Mouse (Mus musculus): ENCODE data around the gene Olfr521. TPM values are rescaled to one million over a fixed set of nuclear protein-coding genes. Genes with fewer than 3 reads are reported as not detected.
"Not testable (repeated sequence)": the region's sequence is repeated elsewhere in the genome, so short reads cannot be mapped to it uniquely, and the experiment has no call there.

Olfr521 gene
- polyA plus RNA-seq, 1 experiment, result not detected

DNA sequence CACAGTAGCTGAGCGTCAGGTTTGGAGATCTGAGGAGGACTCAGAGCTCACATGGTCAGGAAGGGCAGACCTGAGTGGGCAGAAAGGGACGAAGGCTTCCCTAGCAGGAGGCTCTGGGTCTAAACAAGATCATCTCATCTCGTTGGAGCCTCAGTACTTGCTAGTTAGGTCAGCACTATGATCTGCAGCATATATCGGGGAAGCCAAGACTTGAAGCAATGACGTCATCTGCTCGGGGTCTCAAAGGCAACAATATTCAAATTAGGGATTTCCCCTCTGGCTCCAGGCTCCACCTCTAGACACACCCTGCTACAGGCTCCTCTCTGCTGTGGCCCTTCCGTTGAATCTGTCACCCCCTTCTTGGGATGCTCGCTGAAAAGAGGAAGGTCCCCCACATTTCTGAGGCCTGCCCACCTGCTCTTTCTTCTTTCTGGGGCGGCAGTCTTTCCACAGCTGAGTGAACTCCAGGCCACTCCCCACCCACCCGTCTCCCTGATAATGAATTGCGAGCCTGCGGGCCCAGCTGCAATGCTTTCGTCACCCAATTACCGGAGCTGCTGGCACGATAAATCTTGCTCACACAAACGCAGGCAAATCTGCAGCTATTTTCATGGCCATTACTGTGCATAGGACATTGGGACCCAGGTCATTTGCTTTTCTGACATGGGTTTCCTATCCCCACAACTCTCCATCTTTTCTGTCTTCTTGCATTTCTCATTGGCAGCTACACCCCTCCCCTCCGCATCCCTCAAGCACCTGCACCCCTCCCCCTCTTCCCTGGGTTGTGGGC lies 32.1 kb downstream of the Olfr521 start:
- 13% methylated on average over 17 of the region's 17 CpGs for WGBS
- TF ChIP-seq CTCF (conservative IDR thresholded peaks at IDR 0.05; ENCODE audit: insufficient read depth, insufficient read length, low read depth, low read length) (no peak), POLR2A (IDR thresholded peaks at IDR 0.05; ENCODE audit: low read depth, low read length) (no peak)
- no peaks in the 10 kb centered on the region for H3K27me3 ChIP-seq (replicated peaks; ENCODE audit: control insufficient read depth, insufficient read depth, low read length)
- H3K36me3 ChIP-seq (ENCODE audit: control insufficient read depth, insufficient read depth, low read length), result no peaks in the 10 kb centered on the region
- no peaks in the 10 kb centered on the region for H3K4me1 ChIP-seq (ENCODE audit: control insufficient read depth, insufficient read depth, low read length)
- H3K27ac ChIP-seq (ENCODE audit: insufficient read depth, low read depth, low read length), result no peak overlapping the region
- H3K4me3 ChIP-seq (ENCODE audit: insufficient read depth, low read depth, low read length), result no peak overlapping the region
- no peak for DNase-seq

DNA sequence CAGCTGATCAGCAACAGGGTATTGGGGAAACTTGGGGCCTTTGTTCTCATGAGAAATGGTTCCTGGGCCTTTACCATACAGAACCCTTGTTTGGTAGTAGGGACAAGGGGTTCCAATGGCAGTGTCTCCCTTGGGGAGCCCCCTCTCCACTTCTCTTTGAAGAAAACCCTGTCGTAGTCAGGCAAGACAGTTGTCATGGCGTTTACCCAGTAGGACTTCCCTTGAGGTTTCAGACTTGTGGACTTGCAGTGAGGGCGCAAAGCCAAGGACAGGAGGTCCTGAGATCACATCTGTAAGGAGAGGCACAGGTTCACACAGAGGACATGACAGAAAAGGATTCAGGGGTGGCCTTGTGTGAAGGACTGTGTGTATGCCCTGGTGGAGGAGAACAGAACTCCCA lies 33.2 kb downstream of the Olfr521 start:
- no peak for DNase-seq
- Histone ChIP-seq H3K27me3 (replicated peaks; ENCODE audit: control insufficient read depth, insufficient read depth, low read length) (no peaks in the 10 kb centered on the region), H3K4me1 (ENCODE audit: control insufficient read depth, insufficient read depth, low read length) (no peaks in the 10 kb centered on the region), H3K4me3 (ENCODE audit: insufficient read depth, low read depth, low read length) (no peak overlapping the region), H3K36me3 (ENCODE audit: control insufficient read depth, insufficient read depth, low read length) (no peaks in the 10 kb centered on the region), H3K27ac (ENCODE audit: insufficient read depth, low read depth, low read length) (no peak overlapping the region)
- no peak for TF ChIP-seq POLR2A (IDR thresholded peaks at IDR 0.05; ENCODE audit: low read depth, low read length)
- no peak for TF ChIP-seq CTCF (conservative IDR thresholded peaks at IDR 0.05; ENCODE audit: insufficient read depth, insufficient read length, low read depth, low read length)
- 83% methylated on average over 3 of the region's 3 CpGs for WGBS

GRCm38 (mm10) chr7:99797261-99797660 lies 34.0 kb downstream of the Olfr521 start:
- Histone ChIP-seq H3K27me3 (replicated peaks; ENCODE audit: control insufficient read depth, insufficient read depth, low read length) (no peaks in the 10 kb centered on the region), H3K36me3 (ENCODE audit: control insufficient read depth, insufficient read depth, low read length) (no peaks in the 10 kb centered on the region), H3K27ac (ENCODE audit: insufficient read depth, low read depth, low read length) (no peak overlapping the region), H3K4me3 (ENCODE audit: insufficient read depth, low read depth, low read length) (no peak overlapping the region), H3K4me1 (ENCODE audit: control insufficient read depth, insufficient read depth, low read length) (no peaks in the 10 kb centered on the region)
- TF ChIP-seq CTCF (conservative IDR thresholded peaks at IDR 0.05; ENCODE audit: insufficient read depth, insufficient read length, low read depth, low read length) (no peak), POLR2A (IDR thresholded peaks at IDR 0.05; ENCODE audit: low read depth, low read length) (no peak)
- 75% methylated on average over 3 of the region's 3 CpGs for WGBS
- DNase-seq, result no peak

GRCm38 (mm10) chr7:99797911-99798647 lies 34.8 kb downstream of the Olfr521 start:
- Histone ChIP-seq H3K4me1 (ENCODE audit: control insufficient read depth, insufficient read depth, low read length) (no peaks in the 10 kb centered on the region), H3K27me3 (replicated peaks; ENCODE audit: control insufficient read depth, insufficient read depth, low read length) (no peaks in the 10 kb centered on the region), H3K27ac (ENCODE audit: insufficient read depth, low read depth, low read length) (no peak overlapping the region), H3K36me3 (ENCODE audit: control insufficient read depth, insufficient read depth, low read length) (no peaks in the 10 kb centered on the region), H3K4me3 (ENCODE audit: insufficient read depth, low read depth, low read length) (no peak overlapping the region)
- TF ChIP-seq CTCF (conservative IDR thresholded peaks at IDR 0.05; ENCODE audit: insufficient read depth, insufficient read length, low read depth, low read length) (peak; percentile 56), POLR2A (IDR thresholded peaks at IDR 0.05; ENCODE audit: low read depth, low read length) (no peak)
- 34% methylated on average over 6 of the region's 6 CpGs for WGBS
- peak; percentile 73 for DNase-seq

DNA sequence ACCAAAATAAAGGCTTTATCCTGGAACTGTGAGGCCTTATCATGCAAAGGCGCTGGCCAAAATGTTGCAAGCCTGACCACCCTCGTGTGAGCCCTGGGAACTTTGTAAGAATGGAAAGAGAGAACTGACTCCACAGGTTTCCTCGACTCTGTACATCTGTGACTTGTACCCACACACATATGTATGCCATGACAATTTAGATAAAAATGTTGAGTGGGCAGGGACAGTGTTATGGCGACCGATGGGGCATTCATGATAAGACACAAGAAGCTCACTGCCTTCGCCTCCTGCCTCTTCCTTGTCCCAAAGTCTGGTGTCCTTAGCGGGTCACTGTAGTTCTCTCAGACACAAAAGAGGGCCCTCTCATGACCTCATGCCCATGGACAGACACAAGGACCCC lies 35.8 kb downstream of the Olfr521 start:
- no peaks in the 10 kb centered on the region for H3K27me3 ChIP-seq (replicated peaks; ENCODE audit: control insufficient read depth, insufficient read depth, low read length)
- H3K4me3 ChIP-seq (ENCODE audit: insufficient read depth, low read depth, low read length), result no peak overlapping the region
- DNase-seq, result no peak
- no peaks in the 10 kb centered on the region for H3K4me1 ChIP-seq (ENCODE audit: control insufficient read depth, insufficient read depth, low read length)
- H3K36me3 ChIP-seq (ENCODE audit: control insufficient read depth, insufficient read depth, low read length), result no peaks in the 10 kb centered on the region
- 82% methylated on average over 7 of the region's 7 CpGs for WGBS
- no peak overlapping the region for H3K27ac ChIP-seq (ENCODE audit: insufficient read depth, low read depth, low read length)
- no peak for TF ChIP-seq CTCF (conservative IDR thresholded peaks at IDR 0.05; ENCODE audit: insufficient read depth, insufficient read length, low read depth, low read length)
- TF ChIP-seq POLR2A (IDR thresholded peaks at IDR 0.05; ENCODE audit: low read depth, low read length), result no peak

GRCm38 (mm10) chr7:99803535-99803934 lies 40.2 kb downstream of the Olfr521 start:
- 71% methylated on average over 8 of the region's 8 CpGs for WGBS
- H3K4me3 ChIP-seq (ENCODE audit: insufficient read depth, low read depth, low read length), result no peak overlapping the region
- no peak for DNase-seq

DNA sequence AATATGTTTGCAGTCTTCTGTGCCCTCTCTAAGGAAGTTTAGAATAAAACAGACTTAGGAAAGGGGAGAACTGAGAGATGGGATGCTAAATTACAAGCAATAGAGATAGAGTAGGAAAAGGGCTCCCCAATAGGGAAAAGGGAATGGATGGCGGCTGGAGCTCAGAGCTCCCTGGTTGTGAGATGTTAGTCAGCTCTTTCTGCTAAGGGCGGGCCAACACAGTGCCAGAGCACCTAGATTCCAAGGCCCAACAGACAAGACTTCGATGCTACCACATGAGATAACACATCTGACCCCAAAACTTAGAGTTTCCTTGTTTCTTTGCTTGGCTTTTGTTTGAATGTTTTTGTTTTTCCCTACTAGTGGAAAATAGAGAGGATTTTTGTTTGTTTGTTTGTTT lies 40.7 kb downstream of the Olfr521 start:
- DNase-seq; H3K27me3 ChIP-seq (replicated peaks; ENCODE audit: control insufficient read depth, insufficient read depth, low read length); H3K36me3 ChIP-seq (ENCODE audit: control insufficient read depth, insufficient read depth, low read length); H3K4me1 ChIP-seq (ENCODE audit: control insufficient read depth, insufficient read depth, low read length); H3K27ac ChIP-seq (ENCODE audit: insufficient read depth, low read depth, low read length); H3K4me3 ChIP-seq (ENCODE audit: insufficient read depth, low read depth, low read length): not testable (repeated sequence)
- 85% methylated on average over 3 of the region's 3 CpGs for whole genome bisulfite sequencing

More at GRCm38 (mm10) chr7:99803535-99803934, 40.2 kb downstream of the Olfr521 start:
- Histone ChIP-seq H3K27me3 (replicated peaks; ENCODE audit: control insufficient read depth, insufficient read depth, low read length) (no peaks in the 10 kb centered on the region), H3K36me3 (ENCODE audit: control insufficient read depth, insufficient read depth, low read length) (no peaks in the 10 kb centered on the region), H3K27ac (ENCODE audit: insufficient read depth, low read depth, low read length) (no peak overlapping the region), H3K4me1 (ENCODE audit: control insufficient read depth, insufficient read depth, low read length) (no peaks in the 10 kb centered on the region)
- TF ChIP-seq CTCF (conservative IDR thresholded peaks at IDR 0.05; ENCODE audit: insufficient read depth, insufficient read length, low read depth, low read length) (no peak), POLR2A (IDR thresholded peaks at IDR 0.05; ENCODE audit: low read depth, low read length) (no peak)
